Mouse (Mus musculus) monocyte, adult 5-6 weeks (primary cell): ENCODE measurements around the gene Zfyve26. TPM values are rescaled to one million over a fixed set of nuclear protein-coding genes. Genes with fewer than 3 reads are reported as not detected.

ENCODE experiments used
- ATAC-seq: fragments of 153-309, 156-312 bp; replicated peaks from 2 replicates; pipeline ENCODE4 v1.8.0; 2017; ENCODE audit warnings: mild to moderate bottlenecking; ENCODE audit not compliant: low TSS enrichment, insufficient number of reproducible peaks, severe bottlenecking, poor library complexity, low FRiP score
- total RNA-seq: library from RNA; stranded (forward); fragments of 200-1000, 200-491, 200-594 nt; gene quantifications from 3 replicates; pipeline ENCODE4 v1.2.3, GENCODE M21; 2017

The Zfyve26 gene
- total RNA-seq, 1 experiment from 2014 or later = 30.7 TPM

- ATAC-seq = no peak
Measured at GRCm38 (mm10) chr12:79279513-79280115, 16.5 kb downstream of the Zfyve26 start.

- no peak for ATAC-seq
Measured at GRCm38 (mm10) chr12:79272604-79273003, 23.5 kb downstream of the Zfyve26 start.

- ATAC-seq = no peak
Measured at GRCm38 (mm10) chr12:79261035-79261434, 35.1 kb downstream of the Zfyve26 start.

- no peak for ATAC-seq
Measured at GRCm38 (mm10) chr12:79260154-79260553, 36.0 kb downstream of the Zfyve26 start.

- ATAC-seq = no peak
Measured at GRCm38 (mm10) chr12:79254975-79255374, 41.1 kb downstream of the Zfyve26 start.

GRCm38 (mm10) chr12:79253294-79254053, 42.6 kb downstream of the Zfyve26 start:
- 0 out of 2 replicates have a peak, but pooled peaks have one; percentile 22 for ATAC-seq

- no peak for ATAC-seq
Measured at GRCm38 (mm10) chr12:79248110-79248509, 48.0 kb downstream of the Zfyve26 start.

GRCm38 (mm10) chr12:79242921-79243320, 53.2 kb downstream of the Zfyve26 start:
- no peak for ATAC-seq

- ATAC-seq = no peak
Measured at GRCm38 (mm10) chr12:79241985-79242384, 54.1 kb downstream of the Zfyve26 start.

- peak; percentile 45; the same call in 1 of the 2 replicates for ATAC-seq
Measured at GRCm38 (mm10) chr12:79235485-79236080, 60.5 kb downstream of the Zfyve26 start.

GRCm38 (mm10) chr12:79217511-79217910, 78.6 kb downstream of the Zfyve26 start:
- no peak for ATAC-seq

GRCm38 (mm10) chr12:79211447-79211846, 84.7 kb downstream of the Zfyve26 start:
- ATAC-seq = no peak

- ATAC-seq = peak; percentile 78
Measured at GRCm38 (mm10) chr12:79208703-79209464, 87.2 kb downstream of the Zfyve26 start, which contains the start of gene Rdh12. TSS of gene Rdh12 (plus strand) at chr12:79208914.

- ATAC-seq = no peak
Measured at GRCm38 (mm10) chr12:79201882-79202281, 94.2 kb downstream of the Zfyve26 start.

- no peak for ATAC-seq
Measured at GRCm38 (mm10) chr12:79197105-79197504, 99.0 kb downstream of the Zfyve26 start.

- peak; percentile 58; the same call in 1 of the 2 replicates for ATAC-seq
Measured at GRCm38 (mm10) chr12:79193441-79193840, 102.7 kb downstream of the Zfyve26 start.

- no peak for ATAC-seq
Measured at GRCm38 (mm10) chr12:79192193-79192592, 103.9 kb downstream of the Zfyve26 start, which contains the start of gene Rdh11. TSS of gene Rdh11 (minus strand) at chr12:79192293.

- peak; percentile 94 for ATAC-seq
Measured at GRCm38 (mm10) chr12:79191701-79192100, 104.4 kb downstream of the Zfyve26 start.
